Mouse (Mus musculus) CH12.LX (cell line): ENCODE results near the gene Ispd.
"Not testable (repeated sequence)": the region's sequence is repeated elsewhere in the genome, so short reads cannot be mapped to it uniquely, and the experiment has no call there.

Source experiments
- CHD2 ChIP-seq: IDR thresholded peaks from 2 replicates; pipeline ENCODE4 v1.6.1; 2011; ENCODE audit warnings: low read length, improper control_type of control experiment
- CTCF ChIP-seq, 2 experiments: IDR thresholded peaks in 1 of 2; conservative IDR thresholded peaks in 1 of 2; 2 replicates each; pipeline ENCODE4 v1.5.1; 2011 to 2012; ENCODE audit warnings: low read depth in 2 of 2, low read length in 2 of 2, improper control_type of control experiment in 1 of 2, inconsistent platforms in 1 of 2, mild to moderate bottlenecking in 1 of 2, moderate library complexity in 1 of 2
- E2F4 ChIP-seq: IDR thresholded peaks from 2 replicates; pipeline ENCODE4 v1.6.1; 2011; ENCODE audit warnings: low read depth, low read length, improper control_type of control experiment; ENCODE audit not compliant: insufficient replicate concordance
- EP300 ChIP-seq: IDR thresholded peaks from 2 replicates; pipeline ENCODE4 v1.6.1; 2011; ENCODE audit warnings: low read length, improper control_type of control experiment
- ETS1 ChIP-seq: conservative IDR thresholded peaks from 2 replicates; pipeline ENCODE4 v1.6.1; 2012; ENCODE audit warnings: low read depth, mild to moderate bottlenecking, inconsistent platforms, low read length, improper control_type of control experiment, moderate library complexity
- GABPA ChIP-seq: IDR thresholded peaks from 2 replicates; pipeline ENCODE4 v1.6.1; 2012; ENCODE audit warnings: low read depth, low read length, improper control_type of control experiment, inconsistent platforms; ENCODE audit not compliant: insufficient replicate concordance
- KAT2A ChIP-seq: IDR thresholded peaks from 2 replicates; pipeline ENCODE4 v1.6.1; 2012; ENCODE audit warnings: low read length, improper control_type of control experiment, inconsistent platforms; ENCODE audit not compliant: insufficient replicate concordance
- NRF1 ChIP-seq: IDR thresholded peaks from 2 replicates; pipeline ENCODE4 v1.6.1; 2014; ENCODE audit warnings: low read depth, mild to moderate bottlenecking, inconsistent platforms, low read length, improper control_type of control experiment, moderate library complexity
- POLR2A ChIP-seq: IDR thresholded peaks from 2 replicates; pipeline ENCODE4 v1.6.1; 2011; ENCODE audit warnings: low read depth, mild to moderate bottlenecking, improper control_type of control experiment, low read length
- SIN3A ChIP-seq: IDR thresholded peaks from 2 replicates; pipeline ENCODE4 v1.6.1; 2012; ENCODE audit warnings: low read length, improper control_type of control experiment, inconsistent platforms
- TCF12 ChIP-seq: IDR thresholded peaks from 2 replicates; pipeline ENCODE4 v1.6.1; 2014; ENCODE audit warnings: low read depth, mild to moderate bottlenecking, inconsistent platforms, low read length, improper control_type of control experiment
- USF1 ChIP-seq: IDR thresholded peaks from 2 replicates; pipeline ENCODE4 v1.6.1; 2014; ENCODE audit warnings: low read depth, mild to moderate bottlenecking, inconsistent platforms, low read length, improper control_type of control experiment
- ZC3H11A ChIP-seq: IDR thresholded peaks from 2 replicates; pipeline ENCODE4 v1.6.1; 2012; ENCODE audit warnings: low read depth, mild to moderate bottlenecking, inconsistent platforms, low read length, improper control_type of control experiment

DNA sequence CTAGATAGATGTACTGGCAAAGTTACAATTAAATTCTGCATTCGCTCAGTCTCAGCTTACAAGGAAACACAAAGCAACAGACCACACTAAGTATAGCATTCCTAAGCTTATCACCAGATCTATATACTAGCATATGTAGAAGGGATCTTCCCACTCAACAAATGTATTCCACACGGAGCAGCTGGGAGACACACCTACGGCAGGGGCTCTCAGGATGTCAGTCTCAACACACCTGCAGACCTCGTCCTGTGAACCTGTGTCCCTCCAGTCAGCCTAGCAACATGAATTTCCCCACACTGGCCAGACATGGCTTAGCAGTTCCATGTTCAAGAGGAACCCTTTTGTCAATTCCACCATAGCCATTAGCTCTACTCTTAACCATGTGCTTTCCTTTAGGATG lies 4.9 kb upstream of the Ispd start:
- TF ChIP-seq CTCF (conservative IDR thresholded peaks at IDR 0.05 in 1 of 2, IDR thresholded peaks at IDR 0.05 in 1 of 2; ENCODE audit: low read depth in 2 of 2, low read length in 2 of 2); ZC3H11A; USF1; KAT2A; NRF1; POLR2A; GABPA; SIN3A; E2F4; CHD2; EP300; ETS1; TCF12: not testable (repeated sequence)
